Mouse (Mus musculus) kidney, adult 8-10 months (tissue): ENCODE results near the gene Scn3b.

ENCODE experiments used
- DNase-seq, 2 experiments: peaks; one replicate each; pipeline ENCODE4 v3.0.0; 2022

Gene Scn3b

GRCm38 (mm10) chr9:40318771-40319170 lies 49.8 kb downstream of the Scn3b start:
- no peak for DNase-seq

GRCm38 (mm10) chr9:40320405-40320804 lies 51.4 kb downstream of the Scn3b start:
- no peak for DNase-seq

- DNase-seq, result peak; percentile 71 to 73
Observed at GRCm38 (mm10) chr9:40320879-40321667, 52.1 kb downstream of the Scn3b start.

GRCm38 (mm10) chr9:40321668-40322003 lies 52.6 kb downstream of the Scn3b start:
- DNase-seq, result no peak

- DNase-seq, result no peak
Observed at GRCm38 (mm10) chr9:40322372-40322771, 53.4 kb downstream of the Scn3b start.

- peak; percentile 39 to 66 for DNase-seq
Observed at GRCm38 (mm10) chr9:40323171-40323570, 54.2 kb downstream of the Scn3b start.

- DNase-seq, result no peak
Observed at GRCm38 (mm10) chr9:40323773-40324172, 54.8 kb downstream of the Scn3b start.

- no peak for DNase-seq
Observed at GRCm38 (mm10) chr9:40324232-40324792, 55.3 kb downstream of the Scn3b start.

GRCm38 (mm10) chr9:40324826-40325225 lies 55.8 kb downstream of the Scn3b start:
- DNase-seq, result no peak

GRCm38 (mm10) chr9:40326260-40326915 lies 57.4 kb downstream of the Scn3b start:
- DNase-seq, result no peak

- peak; percentile 88 to 92 for DNase-seq
Observed at GRCm38 (mm10) chr9:40330609-40331382, 61.8 kb downstream of the Scn3b start.

GRCm38 (mm10) chr9:40331411-40332286 lies 62.6 kb downstream of the Scn3b start:
- DNase-seq, result no peak

GRCm38 (mm10) chr9:40332326-40332725 lies 63.3 kb downstream of the Scn3b start:
- no peak for DNase-seq

GRCm38 (mm10) chr9:40332731-40333648 lies 64.0 kb downstream of the Scn3b start:
- DNase-seq, result peak in 1 of 2 experiments; percentile 37

- DNase-seq, result peak; percentile 59 to 71
Observed at GRCm38 (mm10) chr9:40333649-40334396, 64.8 kb downstream of the Scn3b start.

- no peak for DNase-seq
Observed at GRCm38 (mm10) chr9:40334617-40335016, 65.6 kb downstream of the Scn3b start.

GRCm38 (mm10) chr9:40336701-40337100 lies 67.7 kb downstream of the Scn3b start:
- DNase-seq, result peak; percentile 89 to 91

GRCm38 (mm10) chr9:40337131-40337820 lies 68.3 kb downstream of the Scn3b start:
- no peak for DNase-seq

GRCm38 (mm10) chr9:40339578-40339977 lies 70.6 kb downstream of the Scn3b start:
- no peak for DNase-seq
